Mouse (Mus musculus): ENCODE measurements around the gene Lrrc7. TPM values are rescaled to one million over a fixed set of nuclear protein-coding genes. Genes with fewer than 3 reads are reported as not detected.

The Lrrc7 gene
- polyA plus RNA-seq, 1 experiment = not detected

GRCm38 (mm10) chr3:158559691-158560650, 2.0 kb downstream of the Lrrc7 start:
- H3K36me3 ChIP-seq (ENCODE audit: control insufficient read depth, insufficient read depth) = no peaks in the 10 kb centered on the region
- no peaks in the 10 kb centered on the region for H3K79me2 ChIP-seq (ENCODE audit: control insufficient read depth, insufficient read depth)

DNA sequence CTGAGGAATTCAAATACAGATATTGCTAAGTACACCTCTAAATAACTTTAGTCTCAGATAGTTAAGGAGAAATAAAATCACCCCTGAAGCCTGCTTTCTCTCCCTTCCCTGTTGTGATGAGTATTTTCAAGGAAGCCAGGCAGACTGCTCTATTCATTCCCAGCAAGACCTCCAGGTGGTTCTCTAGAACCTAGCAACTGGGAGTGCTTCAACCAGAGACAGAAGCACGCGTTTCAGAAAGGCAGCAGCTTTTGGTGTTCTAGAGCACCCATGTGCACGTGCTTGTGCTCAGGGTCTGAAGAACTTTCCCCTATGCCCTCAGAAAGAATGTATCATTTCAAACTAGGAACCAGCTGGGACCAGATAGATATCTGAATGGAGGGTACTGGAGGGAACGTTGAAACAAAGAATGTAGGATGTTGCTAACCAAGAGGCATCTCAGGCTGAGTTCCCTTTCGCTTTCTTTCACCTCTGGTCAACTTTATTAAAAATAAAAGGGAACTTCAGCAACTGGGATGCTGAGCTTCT, 2.8 kb downstream of the Lrrc7 start:
- Histone ChIP-seq H3K36me3 (ENCODE audit: control insufficient read depth, insufficient read depth) (no peaks in the 10 kb centered on the region), H3K4me3 (no peak overlapping the region), H3ac (ENCODE audit: control insufficient read depth, insufficient read length) (no peak overlapping the region), H3K79me2 (ENCODE audit: control insufficient read depth, insufficient read depth) (no peaks in the 10 kb centered on the region), H3K4me2 (ENCODE audit: low read depth) (peak overlapping the region; percentile 30), H3K27me3 (ENCODE audit: control insufficient read depth, insufficient read depth, insufficient read length) (no peaks in the 10 kb centered on the region)
- no peak for TF ChIP-seq TCF3 (IDR thresholded peaks at IDR 0.05; ENCODE audit: insufficient read length, low read depth)
- TF ChIP-seq REST (IDR thresholded peaks at IDR 0.05; ENCODE audit: insufficient read depth, insufficient read length) = no peak
- TF ChIP-seq MYOD1 (IDR thresholded peaks at IDR 0.05; ENCODE audit: control insufficient read depth in 1 of 3, insufficient read length in 2 of 3, low read depth in 2 of 3) = no peak
- TF ChIP-seq USF1 (IDR thresholded peaks at IDR 0.05; ENCODE audit: low read depth) = no peak
- TF ChIP-seq TCF12 (IDR thresholded peaks at IDR 0.05; ENCODE audit: insufficient read depth, poor library complexity, severe bottlenecking) = no peak
- TF ChIP-seq E2F4 (IDR thresholded peaks at IDR 0.05; ENCODE audit: insufficient read depth) = no peak

More at GRCm38 (mm10) chr3:158559691-158560650, 2.0 kb downstream of the Lrrc7 start:
- TF ChIP-seq TCF12 (IDR thresholded peaks at IDR 0.05; ENCODE audit: insufficient read depth, poor library complexity, severe bottlenecking) (no peak), CEBPB (IDR thresholded peaks at IDR 0.05; ENCODE audit: insufficient read depth, poor library complexity, severe bottlenecking) (no peak)
- no peaks in the 10 kb centered on the region for H3K27me3 ChIP-seq (ENCODE audit: control insufficient read depth, insufficient read depth, insufficient read length)
- H3K4me3 ChIP-seq = no peak overlapping the region
- H3K4me2 ChIP-seq (ENCODE audit: low read depth) = peak overlapping the region; percentile 30
- H3ac ChIP-seq (ENCODE audit: control insufficient read depth, insufficient read length) = no peak overlapping the region

DNA sequence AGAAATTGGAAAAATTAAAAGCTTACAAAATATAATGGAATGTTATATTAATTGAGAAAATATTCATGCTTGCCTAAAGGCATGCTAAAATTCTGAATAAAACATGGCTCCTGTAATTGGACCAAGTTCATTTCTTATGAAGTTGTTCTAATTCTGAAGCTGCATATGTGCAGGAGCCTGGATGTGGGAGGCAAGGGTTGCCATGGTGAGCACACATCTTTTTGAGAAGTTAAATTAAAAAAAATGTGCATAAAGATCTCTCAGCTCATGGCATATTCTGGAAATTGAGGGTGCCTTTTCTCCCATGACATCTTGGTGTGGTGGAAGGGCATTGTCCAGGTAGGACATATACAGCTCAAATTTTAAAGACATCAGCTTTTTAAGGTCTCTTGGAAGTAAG, 3.4 kb downstream of the Lrrc7 start:
- H3ac ChIP-seq (ENCODE audit: control insufficient read depth, insufficient read length) = no peak overlapping the region
- no peaks in the 10 kb centered on the region for H3K79me2 ChIP-seq (ENCODE audit: control insufficient read depth, insufficient read depth)
- no peak overlapping the region for H3K4me3 ChIP-seq
- no peak overlapping the region for H3K4me2 ChIP-seq (ENCODE audit: low read depth)
- no peaks in the 10 kb centered on the region for H3K27me3 ChIP-seq (ENCODE audit: control insufficient read depth, insufficient read depth, insufficient read length)
- H3K36me3 ChIP-seq (ENCODE audit: control insufficient read depth, insufficient read depth) = no peaks in the 10 kb centered on the region
- TF ChIP-seq USF1 (IDR thresholded peaks at IDR 0.05; ENCODE audit: low read depth) = no peak
- no peak for TF ChIP-seq POLR2A (IDR thresholded peaks at IDR 0.05; ENCODE audit: insufficient read length, low read depth)
- no peak for TF ChIP-seq CEBPB (IDR thresholded peaks at IDR 0.05; ENCODE audit: insufficient read depth, poor library complexity, severe bottlenecking)
- TF ChIP-seq TCF12 (IDR thresholded peaks at IDR 0.05; ENCODE audit: insufficient read depth, poor library complexity, severe bottlenecking) = no peak
- no peak for TF ChIP-seq REST (IDR thresholded peaks at IDR 0.05; ENCODE audit: insufficient read depth, insufficient read length)
- TF ChIP-seq E2F4 (IDR thresholded peaks at IDR 0.05; ENCODE audit: insufficient read depth) = no peak
- TF ChIP-seq TCF3 (IDR thresholded peaks at IDR 0.05; ENCODE audit: insufficient read length, low read depth) = no peak
- TF ChIP-seq MYOG (IDR thresholded peaks at IDR 0.05; ENCODE audit: control insufficient read depth in 1 of 3, insufficient read depth in 1 of 3, insufficient read length in 2 of 3, low read depth in 2 of 3) = no peak
- no peak for TF ChIP-seq MYOD1 (IDR thresholded peaks at IDR 0.05; ENCODE audit: control insufficient read depth in 1 of 3, insufficient read length in 2 of 3, low read depth in 2 of 3)
- TF ChIP-seq POLR2AphosphoS2 (IDR thresholded peaks at IDR 0.05; ENCODE audit: insufficient read length, low read depth) = no peak
- no peak for TF ChIP-seq SRF (IDR thresholded peaks at IDR 0.05; ENCODE audit: control insufficient read depth, insufficient read length, low read depth)
- TF ChIP-seq MAX (IDR thresholded peaks at IDR 0.05; ENCODE audit: low read depth) = no peak

GRCm38 (mm10) chr3:158554280-158554679, 7.7 kb downstream of the Lrrc7 start:
- no peak overlapping the region for H3K4me2 ChIP-seq (ENCODE audit: low read depth)
- no peak overlapping the region for H3ac ChIP-seq (ENCODE audit: control insufficient read depth, insufficient read length)
- no peaks in the 10 kb centered on the region for H3K27me3 ChIP-seq (ENCODE audit: control insufficient read depth, insufficient read depth, insufficient read length)
- no peaks in the 10 kb centered on the region for H3K36me3 ChIP-seq (ENCODE audit: control insufficient read depth, insufficient read depth)
- H3K4me3 ChIP-seq = no peak overlapping the region
- TF ChIP-seq REST (IDR thresholded peaks at IDR 0.05; ENCODE audit: insufficient read depth, insufficient read length) (no peak), USF1 (IDR thresholded peaks at IDR 0.05; ENCODE audit: low read depth) (no peak), MYOD1 (IDR thresholded peaks at IDR 0.05; ENCODE audit: control insufficient read depth in 1 of 3, insufficient read length in 2 of 3, low read depth in 2 of 3) (no peak), TCF12 (IDR thresholded peaks at IDR 0.05; ENCODE audit: insufficient read depth, poor library complexity, severe bottlenecking) (no peak), CEBPB (IDR thresholded peaks at IDR 0.05; ENCODE audit: insufficient read depth, poor library complexity, severe bottlenecking) (no peak), SRF (IDR thresholded peaks at IDR 0.05; ENCODE audit: control insufficient read depth, insufficient read length, low read depth) (no peak), MYOG (IDR thresholded peaks at IDR 0.05; ENCODE audit: control insufficient read depth in 1 of 3, insufficient read depth in 1 of 3, insufficient read length in 2 of 3, low read depth in 2 of 3) (no peak), POLR2A (IDR thresholded peaks at IDR 0.05; ENCODE audit: insufficient read length, low read depth) (no peak), POLR2AphosphoS2 (IDR thresholded peaks at IDR 0.05; ENCODE audit: insufficient read length, low read depth) (no peak), E2F4 (IDR thresholded peaks at IDR 0.05; ENCODE audit: insufficient read depth) (no peak), TCF3 (IDR thresholded peaks at IDR 0.05; ENCODE audit: insufficient read length, low read depth) (no peak), MAX (IDR thresholded peaks at IDR 0.05; ENCODE audit: low read depth) (no peak)
- no peaks in the 10 kb centered on the region for H3K79me2 ChIP-seq (ENCODE audit: control insufficient read depth, insufficient read depth)
